Mouse (Mus musculus) ES-E14 (cell line): Measurements from ENCODE around the gene Zbtb22. TPM values are rescaled to one million over a fixed set of nuclear protein-coding genes. Genes with fewer than 3 reads are reported as not detected.

Experiments
- DNase-seq: peaks from one replicate; pipeline ENCODE4 v3.0.0-alpha.2; 2013; ENCODE audit warnings: low read depth, low spot score
- H3K27ac ChIP-seq: 2 replicates; pipeline ENCODE4 v1.5.1; 2012; ENCODE audit warnings: low read depth, mild to moderate bottlenecking, low read length, moderate library complexity, mixed read lengths; ENCODE audit not compliant: poor library complexity, insufficient read depth, severe bottlenecking
- H3K36me3 ChIP-seq: 2 replicates; pipeline ENCODE4 v1.6.1; 2012; ENCODE audit warnings: mild to moderate bottlenecking, low read length, moderate library complexity, mixed read lengths; ENCODE audit not compliant: control insufficient read depth, poor library complexity, insufficient read depth, severe bottlenecking
- H3K4me1 ChIP-seq, 2 experiments: fragments of 150-350 bp in 1 of 2; sonication (generic) in 1 of 2; 2 replicates each; pipeline ENCODE4 v1.6.1; 2012; ENCODE audit warnings: low read length in 2 of 2, mild to moderate bottlenecking in 1 of 2, mixed read lengths in 1 of 2; ENCODE audit not compliant: control insufficient read depth in 2 of 2, insufficient read depth in 2 of 2, poor library complexity in 1 of 2
- H3K4me3 ChIP-seq, 2 experiments: fragments of 150-350 bp in 1 of 2; sonication (generic) in 1 of 2; 2 replicates each; pipeline ENCODE4 v1.5.1; 2012; ENCODE audit warnings: low read length in 2 of 2, low read depth in 1 of 2, mild to moderate bottlenecking in 1 of 2, mixed read lengths in 1 of 2; ENCODE audit not compliant: insufficient read depth in 1 of 2, poor library complexity in 1 of 2, severe bottlenecking in 1 of 2
- H3K9ac ChIP-seq: 2 replicates; pipeline ENCODE4 v1.6.1; 2012; ENCODE audit warnings: low read depth, mild to moderate bottlenecking, low read length, mixed read lengths; ENCODE audit not compliant: poor library complexity, insufficient read depth, severe bottlenecking
- H3K9me3 ChIP-seq: fragments of 150-350 bp; sonication (generic); 2 replicates; pipeline ENCODE4 v1.6.1; 2012; ENCODE audit warnings: low read depth, mild to moderate bottlenecking, low read length; ENCODE audit not compliant: control insufficient read depth, insufficient read depth
- CHD2 ChIP-seq: IDR thresholded peaks from 2 replicates; pipeline ENCODE4 v1.6.1; 2014; ENCODE audit warnings: mild to moderate bottlenecking, low read depth, low read length, inconsistent platforms
- HCFC1 ChIP-seq: IDR thresholded peaks from 2 replicates; pipeline ENCODE4 v1.6.1; 2012; ENCODE audit warnings: low read length, inconsistent platforms, borderline replicate concordance; ENCODE audit not compliant: insufficient read depth
- MAFK ChIP-seq: IDR thresholded peaks from 2 replicates; pipeline ENCODE4 v1.6.1; 2014; ENCODE audit warnings: mild to moderate bottlenecking, low read depth, low read length, inconsistent platforms; ENCODE audit not compliant: insufficient read depth
- ZC3H11A ChIP-seq: IDR thresholded peaks from 2 replicates; pipeline ENCODE4 v1.6.1; 2012; ENCODE audit warnings: low read depth, mild to moderate bottlenecking, inconsistent platforms, low read length, borderline replicate concordance
- ZNF384 ChIP-seq: IDR thresholded peaks from 2 replicates; pipeline ENCODE4 v1.6.1; 2012; ENCODE audit warnings: low read depth, low read length, inconsistent platforms
- in situ Hi-C, 2 experiments: fragments of 600-800 bp; cut with MboI; formaldehyde crosslinking; loops; one replicate each; pipeline ENCODE4 v1.15.1; 2025; ENCODE audit warnings: low sequenced_read_pairs in 2 of 2, inconsistent platforms in 1 of 2; ENCODE audit not compliant: unreplicated experiment in 2 of 2
- total RNA-seq: library from RNA; depleted of rRNA; stranded (reverse); fragments of 300-350 nt; gene quantifications from 2 replicates; pipeline ENCODE4 v1.2.3, GENCODE M21; 2012

Gene Zbtb22
- total RNA-seq, 1 experiment, result 32.8 TPM

DNA sequence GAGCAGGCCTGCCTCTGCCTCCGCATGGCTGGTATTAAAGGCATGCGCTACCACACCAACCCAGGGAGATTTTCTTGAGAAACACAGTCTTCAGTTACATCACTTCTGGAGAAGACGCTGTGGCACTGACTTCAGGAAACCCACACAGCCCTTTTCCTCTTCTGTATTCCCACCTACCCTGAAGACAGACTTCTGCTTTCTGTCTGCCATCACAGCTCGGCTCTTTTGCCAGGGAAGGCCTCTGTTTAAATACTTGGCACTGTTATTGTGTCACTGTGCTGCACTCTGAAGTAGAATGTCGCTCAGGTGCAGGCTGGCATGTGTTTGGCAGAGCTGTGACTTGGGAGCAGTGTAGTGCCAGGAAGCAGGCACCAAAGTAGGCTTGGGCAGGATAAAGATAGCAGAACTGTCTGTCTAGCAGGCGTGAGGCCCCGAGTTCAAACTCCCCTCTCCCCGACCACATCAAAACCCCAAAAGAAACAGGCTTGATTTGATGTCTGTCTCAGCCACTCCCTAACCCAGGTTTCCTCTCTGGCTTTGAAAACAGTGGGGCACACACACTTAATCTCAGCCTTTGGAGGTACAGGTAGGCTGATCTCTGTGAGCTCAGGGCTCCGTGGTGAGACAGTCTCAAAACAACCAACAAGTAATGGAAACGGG lies 31.9 kb downstream of the Zbtb22 start:
- no peak overlapping the region for H3K27ac ChIP-seq
- TF ChIP-seq HCFC1 (no peak), MAFK (no peak), ZC3H11A (no peak), CHD2 (no peak), ZNF384 (no peak)
- no peak for DNase-seq
- no peak overlapping the region for H3K9ac ChIP-seq
- H3K4me3 ChIP-seq, result no peak overlapping the region
- in situ Hi-C loops, result no loop called here
- peaks cover 0 to 9% of the 10 kb centered on the region in 2 experiments; a peak in 1 of 4 replicates for H3K4me1 ChIP-seq
- H3K36me3 ChIP-seq, result peaks cover 54% of the 10 kb centered on the region
- no peaks in the 10 kb centered on the region for H3K9me3 ChIP-seq

DNA sequence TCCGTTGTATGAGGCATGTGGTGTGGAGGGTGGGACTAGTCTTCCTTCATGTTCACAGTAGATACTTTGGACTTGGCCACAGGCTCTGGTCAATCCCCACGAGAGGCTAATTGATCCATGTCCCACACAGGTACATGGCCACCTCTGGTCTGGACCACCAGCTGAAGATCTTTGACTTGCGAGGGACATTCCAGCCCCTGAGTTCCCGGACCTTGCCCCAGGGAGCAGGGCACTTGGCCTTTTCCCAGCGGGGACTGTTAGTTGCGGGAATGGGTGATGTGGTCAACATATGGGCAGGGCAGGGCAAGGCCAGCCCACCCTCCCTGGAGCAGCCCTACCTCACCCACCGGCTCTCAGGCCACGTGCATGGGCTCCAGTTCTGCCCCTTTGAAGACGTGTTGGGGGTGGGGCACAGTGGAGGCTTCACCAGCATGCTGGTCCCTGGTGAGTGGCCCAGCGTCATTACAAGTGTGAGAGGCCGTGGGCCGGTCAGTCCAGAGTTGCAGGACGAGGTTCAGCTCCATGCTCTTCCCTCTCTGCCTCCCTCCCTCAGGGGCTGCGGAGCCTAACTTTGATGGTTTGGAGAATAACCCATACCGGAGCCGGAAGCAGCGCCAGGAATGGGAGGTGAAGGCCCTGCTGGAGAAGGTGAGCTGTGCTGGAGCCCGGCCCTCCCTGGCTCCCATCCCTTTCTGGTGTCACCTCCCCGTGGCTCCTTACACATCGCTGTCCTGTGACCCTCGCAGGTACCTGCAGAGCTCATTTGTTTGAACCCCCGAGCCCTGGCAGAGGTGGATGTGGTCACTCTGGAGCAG lies 32.6 kb downstream of the Zbtb22 start:
- H3K4me3 ChIP-seq, result no peak overlapping the region
- TF ChIP-seq CHD2 (no peak), ZC3H11A (no peak), HCFC1 (no peak), MAFK (no peak), ZNF384 (no peak)
- H3K27ac ChIP-seq, result no peak overlapping the region
- in situ Hi-C loops, result no loop called here
- DNase-seq, result no peak
- peaks cover 0 to 9% of the 10 kb centered on the region in 2 experiments; a peak in 1 of 4 replicates for H3K4me1 ChIP-seq
- H3K9me3 ChIP-seq, result no peaks in the 10 kb centered on the region
- no peak overlapping the region for H3K9ac ChIP-seq
- H3K36me3 ChIP-seq, result peaks cover 55% of the 10 kb centered on the region

GRCm38 (mm10) chr17:33948905-33949537 lies 33.3 kb downstream of the Zbtb22 start:
- in situ Hi-C loops, result no loop called here
- no peak for DNase-seq
- Histone ChIP-seq H3K9ac (no peak overlapping the region), H3K36me3 (peaks cover 56% of the 10 kb centered on the region), H3K4me1 (peaks cover 0 to 9% of the 10 kb centered on the region in 2 experiments; a peak in 1 of 4 replicates), H3K27ac (no peak overlapping the region), H3K9me3 (no peaks in the 10 kb centered on the region), H3K4me3 (no peak overlapping the region)
- TF ChIP-seq HCFC1 (no peak), ZNF384 (no peak), CHD2 (no peak)

- in situ Hi-C loops, result no loop called here
- no peak for TF ChIP-seq ZNF384
- TF ChIP-seq HCFC1, result no peak
- TF ChIP-seq CHD2, result no peak
- no peak for TF ChIP-seq MAFK
- no peak for TF ChIP-seq ZC3H11A
- no peak for DNase-seq
- no peak overlapping the region for H3K27ac ChIP-seq
- H3K4me1 ChIP-seq, result peaks cover 0 to 10% of the 10 kb centered on the region in 2 experiments; a peak in 1 of 4 replicates
- peak overlapping the region; percentile 76; the same call in 1 of the 2 replicates for H3K9ac ChIP-seq
- peaks cover 57% of the 10 kb centered on the region for H3K36me3 ChIP-seq
- peak overlapping the region in 1 of 2 experiments; percentile 63; a peak in 1 of 4 replicates for H3K4me3 ChIP-seq
- H3K9me3 ChIP-seq, result no peaks in the 10 kb centered on the region
Measured at GRCm38 (mm10) chr17:33950131-33950625, 34.5 kb downstream of the Zbtb22 start.
